Mouse (Mus musculus): Measurements from ENCODE around the gene Rgs21.

DNA sequence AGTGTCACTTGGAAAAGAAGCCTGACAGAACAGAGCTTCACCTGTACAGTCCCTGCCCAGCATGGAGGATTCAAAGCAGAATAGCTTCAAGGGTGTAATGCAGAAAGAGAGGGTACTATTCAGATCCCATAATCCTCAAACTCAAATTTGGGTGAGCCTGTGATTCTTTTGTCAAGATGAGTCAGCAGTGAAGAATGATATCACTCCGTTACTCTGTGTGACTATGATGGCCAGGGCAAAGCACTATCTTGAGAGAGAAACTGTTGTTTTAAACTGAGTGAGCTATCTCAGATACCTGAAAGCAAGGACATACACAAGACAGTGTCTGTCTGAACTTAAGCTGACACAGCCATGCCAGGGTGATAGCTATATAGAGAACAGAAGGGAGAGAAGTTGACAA is 11.9 kb upstream of the Rgs21 start:
- TF ChIP-seq CTCF (IDR thresholded peaks at IDR 0.05; ENCODE audit: low read depth, low read length) (no peak), POLR2A (IDR thresholded peaks at IDR 0.05; ENCODE audit: borderline replicate concordance, low read depth, low read length) (no peak)
